Mouse (Mus musculus) C3H10T1/2 (cell line): ENCODE results near the gene Atxn7. TPM values are rescaled to one million over a fixed set of nuclear protein-coding genes. Genes with fewer than 3 reads are reported as not detected.

Source experiments
- polyA plus RNA-seq, 2 experiments: library from polyadenylated mRNA; unstranded; fragments of >200 nt; fragmentation: generic; extraction: Trizol; gene quantifications; one replicate each; pipeline ENCODE4 v1.2.1; 2012; ENCODE audit warnings: missing spikeins in 2 of 2

Atxn7 gene
- polyA plus RNA-seq: 1 to 10 TPM in 1 of 2 experiments, under 1 TPM in 1; 0.12 to 1.3 TPM

DNA sequence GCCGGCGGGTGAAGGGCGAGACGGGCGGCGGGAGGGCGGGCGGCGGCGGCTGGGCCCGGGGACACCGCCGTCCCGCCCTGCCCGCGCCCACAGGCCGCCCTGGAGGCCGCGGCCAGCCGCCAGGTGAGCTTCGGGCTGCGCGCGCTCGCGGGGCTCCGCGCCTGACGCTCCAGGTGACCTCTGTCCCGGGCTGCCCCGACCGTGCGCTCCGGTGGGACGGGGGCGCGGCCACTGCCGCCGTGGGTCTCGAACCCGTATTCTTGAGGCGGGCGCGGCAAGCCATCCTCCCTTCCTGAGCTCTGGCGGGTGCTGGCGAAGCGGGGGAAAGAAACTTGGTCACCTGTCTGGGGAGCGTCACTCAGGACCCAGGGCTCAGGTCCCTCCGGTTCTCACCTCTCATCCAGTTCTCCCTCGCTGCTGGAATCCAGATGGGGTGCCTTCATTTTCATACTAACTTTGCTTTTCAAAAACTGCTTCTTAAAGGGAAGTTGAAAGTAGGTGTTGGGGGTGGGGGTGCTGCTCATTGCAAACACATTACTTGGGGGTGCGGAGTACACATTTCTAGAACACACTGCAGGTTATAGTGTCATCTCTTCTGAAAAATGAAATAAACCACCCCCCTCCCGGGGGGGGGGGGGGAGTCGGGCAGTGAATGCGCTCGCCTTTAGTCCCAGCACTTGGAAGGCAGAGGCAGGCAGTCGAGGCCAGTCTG is at the start of gene Atxn7, which contains the start of gene Thoc7:
Gene Atxn7, plus strand, starts transcription at position 40 of the 712 bp plus-strand sequence.
Gene Thoc7, minus strand, starts transcription at position 452 of the 712 bp plus-strand sequence.

GRCm38 (mm10) chr14:13914387-13915082 is 46.7 kb upstream of the Atxn7 start, which contains the start of gene Gm281:
Gene Gm281, minus strand, starts transcription at chr14:13914478.

DNA sequence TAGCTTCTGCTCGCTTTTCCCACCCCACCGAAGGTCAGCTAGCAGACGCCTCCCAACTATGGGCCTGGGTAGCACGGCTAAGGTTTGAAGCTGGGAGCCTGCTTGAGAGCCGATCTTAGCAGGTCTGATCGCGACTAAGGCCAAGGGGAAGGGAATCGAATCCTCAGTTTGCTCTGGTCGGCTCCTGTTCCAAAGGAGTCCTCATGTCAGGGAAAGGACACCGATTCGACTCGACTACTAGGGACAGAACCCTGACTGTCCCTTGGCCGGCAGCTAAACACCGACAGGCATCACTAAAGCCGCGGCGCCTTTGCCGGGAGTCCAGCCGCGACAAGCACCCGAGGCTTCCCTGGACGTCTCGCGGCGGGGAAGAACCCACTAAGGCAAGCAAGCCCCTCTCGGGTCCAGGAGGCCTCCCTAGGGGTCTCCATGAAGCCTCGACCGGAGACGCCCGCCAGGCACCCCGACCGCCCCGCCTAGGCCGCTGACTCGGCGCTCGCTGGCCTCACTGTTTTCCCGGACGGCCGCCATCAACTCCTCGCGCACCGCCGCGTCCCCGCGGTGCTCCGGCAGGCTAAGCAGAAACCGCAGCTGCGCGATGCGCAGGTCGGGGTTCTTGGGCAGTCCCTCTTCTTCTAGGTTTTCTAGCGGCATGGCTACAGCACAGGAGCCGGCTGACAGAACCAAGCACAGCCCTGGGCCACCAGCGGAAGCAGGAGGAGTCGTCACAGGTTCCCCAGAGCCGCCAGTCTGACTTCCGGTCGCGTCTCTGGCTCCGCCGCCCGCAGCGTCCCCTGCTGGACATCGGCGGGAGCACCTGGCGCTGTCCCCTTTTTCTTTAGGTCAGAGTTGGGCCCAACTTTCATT is 159.2 kb downstream of the Atxn7 start, which contains the start of gene Psmd6:
Gene Psmd6, minus strand, starts transcription at position 755 of the 867 bp plus-strand sequence.

Other genes starting within 250 kb of the Atxn7 start
- not detected for gene Gm281, start 47.0 kb upstream of the Atxn7 start, polyA plus RNA-seq
- 10 to 100 TPM in 1 of 2 experiments, 1 to 10 TPM in 1; 8.6 to 58.1 TPM for gene Thoc7, start 412 bp downstream of the Atxn7 start, polyA plus RNA-seq
- 10 to 100 TPM; 14.3 to 65.5 TPM for gene Psmd6, start 159.5 kb downstream of the Atxn7 start, polyA plus RNA-seq
- gene Olfr720, start 225.4 kb downstream of the Atxn7 start, polyA plus RNA-seq: not detected